Mouse (Mus musculus) brain, embryonic 18.5 days (tissue): ENCODE measurements around the gene Snx30.

Experiments
- DNase-seq: peaks from one replicate; pipeline ENCODE4 v3.0.0-alpha.2; 2012; ENCODE audit warnings: low read depth, low spot score

Snx30 gene

DNA sequence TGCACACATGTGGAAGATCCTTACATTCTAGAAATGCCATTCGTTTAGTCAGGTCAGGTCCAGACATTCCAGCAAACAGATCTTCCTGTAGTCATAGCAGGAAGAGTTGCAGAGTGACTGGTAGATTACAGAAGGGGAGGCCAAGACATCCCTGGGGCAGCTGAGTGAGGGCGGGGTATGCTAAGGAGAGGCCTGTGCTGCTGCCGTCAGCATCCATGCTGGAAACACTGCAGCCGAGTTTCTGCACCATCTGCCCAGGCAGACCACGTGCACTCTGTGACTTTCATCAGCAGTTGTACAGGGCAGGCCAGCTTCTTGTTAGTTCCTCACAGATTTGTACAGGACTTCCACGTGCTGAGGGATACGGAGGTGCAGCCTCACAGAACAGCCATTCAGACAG lies 17.8 kb downstream of the Snx30 start:
- no peak for DNase-seq

DNA sequence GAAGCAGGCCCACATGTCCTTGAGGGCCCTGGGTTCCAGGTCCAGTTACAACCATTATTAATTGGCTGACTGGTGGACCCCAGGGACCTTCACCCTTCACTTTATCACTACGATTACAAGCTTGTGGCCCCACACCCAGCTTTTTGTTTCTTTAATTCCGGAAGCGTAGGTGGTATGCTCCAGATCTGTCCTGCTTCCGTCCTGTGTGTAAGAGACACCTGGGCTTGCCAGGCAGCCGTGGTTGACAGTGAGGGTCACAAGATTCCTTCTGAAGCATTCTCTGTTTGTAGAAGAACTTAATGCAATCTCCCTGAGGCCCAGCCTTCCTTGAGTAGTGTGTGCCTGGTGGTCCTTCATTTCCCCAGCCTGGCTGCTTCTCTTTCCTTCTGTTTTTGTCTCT lies 19.2 kb downstream of the Snx30 start:
- no peak for DNase-seq

DNA sequence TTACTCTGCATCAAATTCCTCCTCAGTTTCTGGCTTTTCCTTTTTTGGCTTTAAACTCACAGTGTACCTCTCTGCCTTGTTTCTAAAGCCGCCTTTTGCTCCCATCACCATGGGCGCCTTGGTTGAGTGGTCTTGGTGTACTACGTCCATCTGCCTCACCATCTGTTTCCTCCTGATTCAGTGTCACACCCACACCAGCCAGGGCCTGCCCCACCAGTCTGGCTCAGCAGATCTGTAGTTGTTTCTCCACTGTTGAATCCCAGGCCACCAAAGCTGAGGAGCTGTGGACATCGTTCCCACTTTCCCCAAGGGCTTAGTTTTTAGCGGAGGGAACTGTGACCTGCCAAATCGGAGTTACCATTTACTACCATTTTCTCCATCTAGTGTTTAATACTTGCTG lies 20.0 kb downstream of the Snx30 start:
- DNase-seq, result no peak

DNA sequence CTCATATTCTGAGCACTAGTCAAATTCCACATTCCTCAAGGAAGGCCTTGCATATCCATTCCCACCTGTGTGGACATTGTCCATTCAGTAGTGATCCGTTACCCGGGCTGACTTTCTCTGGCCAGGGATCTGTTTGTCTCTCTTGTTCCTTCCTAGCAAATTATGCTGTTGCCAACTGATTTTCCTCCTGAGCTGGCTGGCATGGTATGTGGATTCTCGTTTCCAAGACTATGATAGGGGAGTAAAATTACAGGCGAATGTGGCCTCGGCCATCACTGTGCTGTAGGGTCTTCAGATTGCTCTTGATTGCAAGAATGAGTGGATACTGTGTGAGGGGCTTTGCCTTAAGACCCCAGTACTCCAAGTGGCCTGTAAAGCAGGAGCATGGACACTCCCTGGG lies 20.7 kb downstream of the Snx30 start:
- no peak for DNase-seq

DNA sequence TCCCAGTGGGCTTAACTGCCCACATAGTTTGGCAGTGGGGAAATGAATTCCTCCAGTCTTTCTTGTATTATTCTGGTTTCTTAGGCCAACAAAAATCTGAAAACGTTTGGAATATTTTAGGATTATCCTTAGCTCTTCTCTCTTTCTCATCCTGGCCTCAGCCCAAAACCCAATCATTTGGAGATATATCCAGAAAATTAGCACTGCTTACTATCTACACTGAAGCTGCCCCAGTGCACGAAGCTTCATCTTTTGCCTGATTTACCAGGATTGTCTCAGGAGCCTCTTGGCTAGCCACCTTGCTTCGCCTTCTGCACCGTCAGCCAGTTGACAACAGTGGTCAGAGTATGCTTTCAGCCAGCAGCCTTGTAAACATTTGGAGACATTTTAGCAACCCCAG lies 23.4 kb downstream of the Snx30 start:
- no peak for DNase-seq

DNA sequence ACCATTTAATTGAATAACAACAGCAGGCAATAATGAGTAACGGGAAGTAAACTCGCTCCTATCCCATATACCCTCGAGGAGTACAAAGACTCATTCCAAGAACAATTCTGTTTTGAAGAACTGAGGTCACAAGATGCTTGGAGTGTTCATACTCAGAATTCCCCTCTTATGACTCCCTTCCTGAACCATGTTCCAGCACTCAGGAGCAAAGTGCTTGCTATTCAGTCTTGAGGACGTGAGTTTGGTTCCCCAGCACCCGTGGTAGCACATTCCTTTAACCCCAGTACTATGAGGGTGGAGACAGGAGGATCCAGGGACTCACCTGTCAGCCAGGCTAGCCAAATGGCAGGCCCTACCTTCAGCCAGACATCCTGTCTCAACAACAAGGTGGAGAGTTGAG lies 25.4 kb downstream of the Snx30 start:
- no peak for DNase-seq

DNA sequence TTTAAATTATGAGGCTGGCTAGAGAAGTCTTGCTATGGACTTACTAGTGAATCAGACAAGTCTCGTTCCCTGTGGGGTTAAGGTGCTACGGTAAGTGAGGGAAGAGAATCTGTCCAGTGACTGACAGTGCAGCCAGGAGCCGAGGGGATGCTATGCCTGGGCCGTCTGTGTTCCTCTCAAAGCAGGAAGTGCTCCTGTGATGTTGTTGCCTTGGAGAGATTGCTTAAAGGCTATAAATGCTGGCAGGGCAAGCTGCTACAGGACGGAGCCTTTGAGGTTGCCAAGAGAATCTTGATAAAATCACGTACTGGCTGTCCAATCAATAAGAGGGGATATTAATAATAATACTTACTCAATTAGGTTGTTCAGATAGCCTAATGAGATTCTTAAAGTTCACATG lies 27.2 kb downstream of the Snx30 start:
- DNase-seq, result no peak

DNA sequence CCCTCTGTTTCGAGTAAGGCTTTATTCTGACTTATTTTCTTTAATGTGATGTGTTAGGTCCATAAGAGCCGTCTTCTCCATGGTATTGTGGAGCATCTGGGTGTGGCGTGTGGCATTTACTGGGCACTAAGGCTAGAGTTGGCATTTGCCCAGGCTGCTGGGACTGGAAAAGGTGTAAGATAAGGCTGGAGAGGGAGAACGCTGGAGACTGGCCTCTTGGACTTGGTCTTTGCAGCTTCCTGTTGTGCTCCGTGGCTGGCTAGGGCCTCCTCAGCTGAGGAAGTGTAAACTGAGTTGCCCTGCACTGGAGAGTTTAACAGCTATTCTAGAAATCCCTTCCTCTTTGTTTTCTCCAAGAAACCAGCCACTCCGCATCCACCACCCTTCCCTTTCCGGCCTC lies 32.0 kb downstream of the Snx30 start:
- no peak for DNase-seq

DNA sequence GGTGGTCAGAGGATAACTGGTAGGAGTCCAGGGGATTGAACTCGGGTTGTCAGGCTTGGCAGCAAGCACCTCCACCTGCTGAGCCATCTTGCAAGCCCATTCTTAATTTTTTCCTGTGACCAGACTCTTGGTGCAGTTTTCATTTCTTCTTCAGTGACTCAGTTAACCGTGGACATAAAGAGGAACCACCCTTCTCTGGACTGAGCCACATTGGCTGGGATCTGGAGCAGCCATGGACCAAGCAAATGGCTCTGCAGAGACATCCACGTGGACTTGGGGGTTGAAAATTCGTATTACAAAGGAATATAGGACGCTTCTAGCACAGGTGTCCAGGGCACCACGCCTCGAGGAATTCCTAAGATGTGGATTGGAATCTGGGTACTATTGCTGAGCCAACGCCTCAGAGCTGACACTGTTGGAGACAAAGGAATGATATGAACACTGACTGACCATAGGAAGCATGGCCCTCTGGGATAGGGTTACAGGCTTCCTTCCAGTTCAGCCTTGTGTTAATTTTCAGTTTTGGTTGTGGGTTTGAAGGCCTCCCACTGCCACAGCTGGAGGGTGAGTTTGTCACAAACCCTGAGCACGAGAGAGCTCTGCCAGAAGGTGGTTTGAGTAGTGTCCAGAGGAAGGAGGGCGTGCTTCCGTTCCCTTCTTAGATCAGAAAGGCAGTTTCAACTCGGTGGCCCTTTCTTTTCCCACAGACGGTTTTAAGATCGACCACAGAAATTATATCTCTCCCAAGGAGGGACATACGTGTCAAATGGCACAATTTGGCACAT lies 39.0 kb downstream of the Snx30 start:
- no peak for DNase-seq

DNA sequence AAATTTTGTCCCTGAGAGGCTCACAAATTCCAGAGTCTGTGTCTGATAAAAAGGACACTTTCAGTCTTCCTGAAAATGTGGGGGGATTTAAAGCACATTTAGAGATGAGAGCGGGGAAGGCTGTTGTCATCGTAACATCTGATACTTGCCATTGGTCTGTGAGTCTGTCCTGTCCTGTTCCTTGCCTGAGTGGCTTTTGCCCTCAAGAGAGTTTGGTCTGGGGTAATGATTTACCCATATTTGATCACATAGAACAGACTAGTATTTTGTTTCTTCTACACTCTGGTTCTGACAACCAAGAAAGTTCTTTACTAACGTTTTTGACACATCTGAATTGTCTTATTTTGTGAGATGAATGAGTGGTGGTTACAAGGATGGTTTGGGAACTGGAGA lies 39.6 kb downstream of the Snx30 start:
- no peak for DNase-seq

DNA sequence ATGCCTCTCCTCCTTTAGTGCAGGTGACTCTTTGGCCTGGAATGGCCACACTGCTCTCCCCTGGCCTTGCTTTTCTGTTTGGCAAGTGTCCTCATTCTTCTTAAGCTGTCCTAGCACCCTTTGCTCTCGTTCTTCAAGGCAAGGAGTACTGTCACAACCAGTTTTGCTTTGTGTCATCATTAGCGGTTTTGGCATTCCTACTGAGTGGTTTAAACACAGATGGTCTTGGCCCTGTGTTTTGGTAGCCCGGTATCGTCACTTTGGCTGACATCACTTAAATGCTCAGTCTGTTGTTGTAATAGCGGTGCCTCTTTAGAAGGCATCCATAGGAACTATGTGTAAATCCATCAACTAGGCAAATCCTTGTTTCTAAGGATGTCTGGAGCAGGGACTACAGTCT lies 41.8 kb downstream of the Snx30 start:
- no peak for DNase-seq

DNA sequence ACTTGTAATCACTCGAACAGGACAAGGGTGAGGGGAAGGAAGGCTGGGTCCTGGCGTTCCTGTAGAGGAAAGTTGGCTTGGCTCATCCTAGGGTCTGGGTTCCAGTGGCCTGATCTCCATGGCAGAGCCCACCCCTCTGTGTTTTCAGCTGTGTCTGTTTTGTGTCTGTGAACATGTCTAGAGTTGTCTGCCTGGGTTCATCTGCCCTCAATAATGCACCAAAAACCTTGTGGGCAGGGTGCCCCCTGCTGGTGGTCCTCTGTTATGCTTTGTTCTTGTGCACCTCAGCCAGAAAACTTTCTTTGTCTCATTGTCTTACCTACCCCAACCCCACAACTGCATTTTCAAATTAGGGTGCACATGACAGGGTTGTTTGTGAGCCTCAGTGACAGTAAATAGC lies 44.5 kb downstream of the Snx30 start:
- no peak for DNase-seq

DNA sequence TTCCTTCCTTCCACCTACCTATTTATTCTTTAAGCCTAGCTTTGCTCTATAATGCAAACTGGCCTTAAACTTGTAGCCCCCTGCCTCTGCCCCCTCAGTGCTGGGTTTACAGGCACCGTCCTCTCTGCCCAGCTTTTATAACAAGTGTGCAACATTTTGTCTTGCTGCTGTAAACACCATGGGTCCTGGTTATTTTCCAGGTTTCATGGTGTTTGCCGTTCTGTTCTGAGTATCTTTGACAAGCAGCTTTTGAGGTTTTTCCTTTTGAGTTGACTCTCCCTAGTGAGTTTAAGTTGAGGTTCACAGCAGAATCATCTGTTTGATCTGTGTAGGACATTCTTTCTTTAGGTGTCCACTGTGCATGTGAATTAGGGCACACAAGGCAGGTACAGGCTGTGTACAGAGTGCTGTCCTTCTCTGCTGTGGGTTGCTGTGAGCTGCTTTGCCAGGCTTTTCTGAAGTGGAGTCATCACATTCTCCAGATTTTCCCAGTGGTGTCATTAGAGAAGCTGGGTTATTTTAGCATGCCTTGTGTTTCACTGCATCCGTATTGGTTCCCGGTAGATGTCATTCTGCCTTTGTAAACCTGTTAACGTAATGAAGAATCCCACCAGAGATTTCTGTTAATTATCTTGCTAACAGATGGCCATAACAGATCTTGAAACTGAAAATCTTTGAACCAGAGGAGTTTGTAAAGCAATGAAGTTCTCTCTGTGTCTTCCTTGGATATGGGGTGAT lies 45.4 kb downstream of the Snx30 start:
- peak; percentile 14 for DNase-seq

DNA sequence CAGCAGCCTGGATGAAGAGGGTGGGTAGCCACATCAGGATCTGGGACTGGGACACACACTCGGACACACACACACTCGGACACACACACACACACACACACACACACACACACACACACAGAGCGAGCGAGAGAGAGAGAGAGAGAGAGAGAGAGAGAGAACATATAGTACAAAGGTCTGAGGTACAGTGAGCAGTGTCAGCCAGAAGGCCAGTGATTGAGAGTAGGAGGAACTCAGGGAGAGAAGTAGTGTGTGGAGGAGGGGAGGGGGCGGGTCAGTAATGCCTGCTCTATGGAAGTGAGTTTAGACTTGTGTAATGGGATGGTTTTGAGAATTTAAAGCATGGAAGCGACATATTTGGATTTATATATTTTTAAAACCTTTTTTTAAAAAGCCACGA lies 47.5 kb downstream of the Snx30 start:
- DNase-seq, result no peak

DNA sequence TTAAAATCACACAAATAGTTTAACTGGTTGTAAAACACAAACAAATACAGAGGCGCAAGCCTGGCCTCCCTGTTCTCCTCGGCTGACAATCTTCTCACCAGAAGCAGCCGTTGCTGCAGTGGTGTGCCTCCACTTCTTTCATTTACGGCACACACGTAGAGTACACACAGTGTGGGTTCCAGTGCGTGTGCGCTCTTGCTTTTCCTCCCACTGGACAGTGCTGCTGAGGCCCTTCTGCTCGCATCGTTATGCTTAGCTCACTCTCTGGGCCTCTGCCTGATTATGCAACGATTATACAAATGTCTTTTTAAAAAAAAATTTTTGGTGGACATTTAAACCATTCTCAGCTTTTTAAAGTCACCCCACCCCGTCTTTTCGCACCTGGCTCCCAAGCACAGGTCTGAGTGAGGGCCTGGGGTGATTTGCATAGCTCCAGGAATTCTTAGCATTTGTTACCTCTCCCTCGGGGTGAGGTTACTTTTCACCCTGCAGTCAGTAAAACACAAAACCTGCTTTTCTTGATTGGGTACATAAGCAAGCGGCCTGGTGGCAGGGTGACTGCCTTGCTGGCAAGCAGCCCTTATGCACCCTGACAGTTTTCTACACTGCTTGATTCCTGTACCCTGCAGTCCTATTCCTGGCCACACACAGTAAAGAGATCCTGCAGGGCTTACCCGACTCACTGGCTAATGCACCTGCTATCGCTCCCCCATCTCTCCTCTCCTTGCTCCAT lies 54.2 kb downstream of the Snx30 start:
- DNase-seq, result no peak

DNA sequence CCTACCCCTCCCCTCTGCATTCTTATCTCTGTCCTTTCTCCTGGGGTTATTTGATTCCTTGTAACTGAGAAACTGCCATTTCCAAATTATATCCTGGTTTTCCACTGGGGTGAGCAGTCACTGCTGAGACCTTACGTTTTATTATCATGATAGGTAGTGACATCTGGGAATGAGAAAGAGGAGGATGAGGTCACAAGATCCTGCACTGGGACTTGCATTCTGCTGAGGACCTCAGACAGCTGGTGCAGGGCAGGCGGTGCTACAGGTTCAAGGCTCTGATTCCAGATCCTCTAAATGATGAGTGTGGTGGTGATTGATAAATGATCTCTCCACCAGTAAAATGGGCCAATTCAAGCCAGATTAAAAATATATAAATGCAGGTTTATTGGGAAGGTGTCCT lies 54.8 kb downstream of the Snx30 start:
- DNase-seq, result no peak

DNA sequence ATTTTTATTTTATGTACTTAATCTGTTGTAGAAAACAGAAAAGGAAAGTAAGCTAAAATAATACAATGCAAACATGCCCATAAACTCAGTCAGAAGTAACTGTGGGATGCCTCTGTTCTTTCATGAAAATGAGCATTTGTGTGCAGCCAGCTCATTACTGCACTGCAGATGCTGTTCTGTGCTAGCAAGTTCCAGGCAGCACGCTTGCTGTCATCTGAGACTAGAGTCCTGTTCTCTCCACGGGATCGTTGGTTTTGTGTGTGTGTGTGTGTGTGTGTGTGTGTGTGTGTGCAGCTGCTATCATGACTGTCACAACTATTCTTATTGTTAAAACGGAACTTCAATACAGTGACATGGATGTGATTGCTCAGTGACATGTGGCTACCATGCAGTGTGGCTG lies 56.2 kb downstream of the Snx30 start:
- no peak for DNase-seq

DNA sequence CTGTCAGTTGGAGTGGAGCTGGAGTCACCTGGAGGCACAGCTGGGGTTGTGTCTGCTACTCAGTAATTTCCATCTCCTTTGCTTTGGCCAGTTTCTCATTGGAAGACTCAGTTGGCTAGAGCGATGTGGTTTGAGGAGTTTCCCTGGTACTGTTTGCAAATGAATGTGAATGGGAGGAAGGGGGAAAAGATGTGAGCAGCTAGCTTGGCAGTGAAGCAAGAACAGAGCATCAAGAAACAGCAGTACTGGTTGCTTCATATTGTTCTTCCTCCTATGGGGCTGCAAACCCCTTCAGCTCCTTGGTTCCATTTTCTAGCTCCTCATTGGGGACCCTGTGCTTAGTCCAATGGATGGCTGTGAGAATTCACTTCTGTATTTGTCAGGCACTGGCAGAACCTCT lies 56.7 kb downstream of the Snx30 start:
- DNase-seq, result no peak

DNA sequence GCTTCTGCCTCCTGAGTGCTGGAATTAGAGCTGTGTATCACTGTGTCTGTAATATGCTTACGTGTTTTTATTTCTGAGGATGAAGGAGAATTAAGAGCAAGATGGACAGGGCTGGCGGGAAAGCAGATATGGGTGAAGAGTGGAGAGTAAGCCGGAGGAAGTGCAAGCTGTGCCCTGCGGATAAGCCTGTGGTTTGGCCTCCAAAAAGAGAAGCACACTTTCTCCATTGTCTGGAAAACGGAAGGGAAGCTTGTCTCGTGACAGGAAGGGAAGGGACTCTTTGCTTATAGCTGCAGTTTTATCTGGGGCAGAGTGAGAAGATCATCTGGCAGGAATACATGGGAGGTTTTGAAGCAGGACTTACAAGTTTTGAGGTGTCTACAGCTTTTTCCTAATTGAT lies 58.2 kb downstream of the Snx30 start:
- no peak for DNase-seq

DNA sequence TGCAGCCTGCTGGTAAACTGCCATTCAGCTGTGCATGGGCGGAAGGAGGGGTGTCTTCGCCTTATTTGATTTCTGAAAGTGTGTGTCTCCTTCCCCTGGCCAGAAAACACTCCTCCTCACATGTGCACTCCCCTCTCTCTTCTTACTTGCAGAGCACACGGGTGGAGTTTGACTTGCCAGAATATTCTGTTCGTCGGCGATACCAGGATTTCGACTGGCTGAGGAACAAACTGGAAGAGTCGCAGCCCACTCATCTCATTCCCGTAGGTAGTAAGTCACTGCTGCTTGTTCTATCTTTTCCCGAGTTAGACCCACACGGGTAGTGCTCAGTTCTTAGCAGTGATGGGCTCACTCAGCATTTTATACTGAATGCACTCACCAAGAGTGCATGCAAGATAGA lies 62.4 kb downstream of the Snx30 start:
- DNase-seq, result no peak

DNA sequence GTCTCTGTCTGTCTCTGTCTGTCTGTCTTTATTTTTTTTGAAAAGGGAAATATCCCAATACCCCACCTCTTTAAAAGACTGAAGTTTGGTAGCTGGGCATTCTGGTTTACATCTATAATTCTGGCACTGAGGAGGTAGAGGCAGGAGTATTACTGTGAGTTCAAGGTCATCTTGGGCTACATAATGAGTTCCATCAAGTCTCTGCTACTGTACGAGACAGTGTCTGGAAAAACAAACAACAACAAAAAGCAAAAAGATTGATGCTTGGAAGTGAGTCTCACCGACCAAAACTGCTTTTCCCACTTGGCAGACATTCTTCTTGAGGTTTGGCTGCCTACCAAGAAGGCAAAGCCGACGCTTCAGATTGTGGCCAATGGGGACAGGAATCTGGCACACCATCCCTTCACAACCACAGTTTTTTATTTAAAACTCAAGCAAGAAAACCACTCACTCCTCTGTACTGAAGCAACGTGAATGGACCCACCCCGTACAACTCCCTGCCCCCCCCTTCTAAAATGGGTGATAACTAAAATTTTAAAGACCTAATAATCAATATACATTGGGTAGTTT lies 63.9 kb downstream of the Snx30 start:
- peak; percentile 42 for DNase-seq

DNA sequence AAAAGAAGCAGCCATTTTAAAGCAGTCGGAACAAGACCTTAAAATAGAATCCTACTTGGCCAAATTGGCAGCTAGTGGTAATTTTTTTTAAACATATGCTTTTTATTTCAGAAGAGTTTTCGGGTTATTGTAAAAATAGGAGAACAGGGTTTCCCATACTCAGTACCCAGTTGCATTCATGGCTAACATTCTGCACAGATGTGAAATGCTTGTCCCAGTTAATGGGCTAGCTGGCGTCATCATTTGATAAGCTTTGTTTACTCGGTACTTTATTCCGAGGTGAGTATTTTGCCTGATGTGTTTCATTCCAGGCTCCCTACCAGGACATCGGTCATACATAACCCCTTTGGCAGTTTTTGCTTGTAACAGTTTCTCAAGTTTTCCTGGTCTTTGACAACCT lies 64.8 kb downstream of the Snx30 start:
- DNase-seq, result no peak
